Mouse (Mus musculus): Measurements from ENCODE around the gene Mdfic.

Mdfic gene

DNA sequence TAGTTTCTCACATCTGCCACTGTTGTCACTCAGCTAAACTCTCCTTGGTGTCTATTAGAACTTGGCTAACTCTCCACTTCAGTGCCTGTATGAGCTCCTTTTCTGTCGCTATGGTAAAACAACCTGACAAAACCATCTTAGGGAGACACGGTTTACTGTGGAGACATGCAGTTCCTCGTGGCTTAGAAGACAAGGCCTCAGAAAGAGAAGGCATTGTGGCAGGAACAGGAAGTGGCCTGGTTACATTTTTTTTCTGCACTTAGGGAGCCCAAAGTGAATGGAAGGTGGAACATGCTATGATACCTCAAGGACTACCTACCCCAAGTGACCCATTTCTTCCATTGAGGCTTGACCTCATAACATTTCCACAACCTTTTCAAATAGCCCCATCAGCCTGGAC, 18.7 kb downstream of the Mdfic start:
- DNase-seq (ENCODE audit: low spot score in 2 of 2) = no peak

DNA sequence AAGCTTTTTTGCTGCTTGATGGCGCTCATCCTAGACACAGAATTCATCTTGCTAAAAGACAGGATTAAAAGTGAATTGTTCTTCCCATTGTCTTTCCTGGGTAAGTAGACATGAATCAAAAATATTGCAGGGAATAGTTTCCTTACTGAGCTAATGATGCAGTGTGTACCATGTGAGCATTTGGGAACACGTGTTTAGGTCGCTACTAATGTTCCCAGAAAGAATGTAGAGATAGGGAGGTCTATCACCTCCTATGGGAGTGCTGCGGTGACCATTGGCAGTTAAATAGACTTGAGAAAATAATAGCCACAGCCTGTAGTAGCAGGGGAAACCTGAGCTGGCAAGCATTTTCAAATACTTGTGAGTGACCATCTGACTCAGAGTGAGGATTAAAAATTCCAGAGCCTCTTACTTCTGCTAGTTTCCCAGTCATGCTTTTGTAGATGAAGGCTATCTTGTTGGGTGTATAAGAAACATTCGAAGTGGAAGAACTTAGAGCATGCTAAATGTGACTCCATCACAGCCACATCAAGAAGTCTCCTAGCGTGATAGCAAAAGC, 22.2 kb downstream of the Mdfic start:
- no peak for DNase-seq (ENCODE audit: low spot score in 2 of 2)

DNA sequence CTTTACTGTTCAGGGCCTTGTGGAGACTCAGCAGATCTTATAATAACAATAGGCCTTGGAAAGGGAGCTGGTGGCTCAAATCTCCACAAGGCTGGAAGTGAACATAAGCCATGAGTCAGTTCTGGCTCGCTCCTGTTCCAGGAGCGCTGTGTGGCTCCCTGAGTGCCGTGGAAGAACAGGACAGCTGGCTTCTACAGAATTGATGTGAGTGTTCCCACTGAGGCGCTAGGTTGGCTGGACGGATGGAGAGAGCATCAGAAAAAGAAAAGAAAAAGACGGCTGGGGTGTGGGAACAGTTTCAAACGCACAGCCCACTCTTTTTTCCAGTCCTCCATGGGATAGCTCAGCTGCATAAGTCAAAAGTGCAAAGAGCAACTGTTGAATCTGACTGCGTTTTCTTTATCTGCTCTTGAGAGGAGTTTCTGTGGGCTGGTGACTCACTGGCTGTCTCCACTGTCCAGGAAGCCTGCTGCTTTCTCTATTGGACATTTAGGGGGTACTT, 22.9 kb downstream of the Mdfic start:
- no peak for DNase-seq (ENCODE audit: low spot score in 2 of 2)

DNA sequence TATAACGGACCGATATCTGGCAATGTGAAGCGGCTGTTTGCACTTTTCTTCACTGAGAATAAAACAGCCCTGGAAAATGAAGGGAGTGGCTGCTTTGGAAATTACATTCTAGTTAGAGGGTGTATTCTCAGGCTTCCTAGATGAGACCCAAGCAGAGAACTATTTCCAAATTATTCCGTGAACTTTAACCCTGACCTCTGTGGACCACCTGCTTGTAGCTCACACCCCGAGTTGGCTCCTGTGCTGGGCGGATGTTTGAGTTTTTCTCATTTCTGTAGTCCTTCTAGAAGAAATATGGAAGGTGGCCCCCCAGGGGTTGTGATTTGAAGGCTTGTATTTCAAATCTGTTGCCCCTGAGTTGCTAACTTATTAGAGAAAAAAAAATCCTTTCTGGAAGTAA, 23.3 kb downstream of the Mdfic start:
- DNase-seq (ENCODE audit: low spot score in 2 of 2) = no peak

DNA sequence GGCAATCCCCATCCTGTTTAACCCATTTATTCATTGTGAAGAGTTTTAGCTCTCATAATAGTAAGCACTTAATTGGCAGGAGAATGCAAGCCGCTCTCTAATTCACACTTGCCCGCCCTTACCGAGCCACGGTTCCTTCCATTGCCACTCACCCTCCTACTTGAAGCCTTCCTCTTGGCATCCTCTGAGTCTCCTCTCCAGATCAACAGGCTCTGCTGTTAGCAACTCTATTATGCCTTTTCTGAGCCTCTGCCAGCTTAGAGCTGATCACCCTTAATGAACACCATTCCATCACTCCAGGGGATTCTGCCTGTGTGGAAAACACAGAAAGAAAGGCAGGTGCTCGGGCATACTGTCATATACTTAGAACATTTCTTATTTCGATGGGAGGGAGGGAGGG, 24.9 kb downstream of the Mdfic start:
- DNase-seq (ENCODE audit: low spot score in 2 of 2) = no peak

DNA sequence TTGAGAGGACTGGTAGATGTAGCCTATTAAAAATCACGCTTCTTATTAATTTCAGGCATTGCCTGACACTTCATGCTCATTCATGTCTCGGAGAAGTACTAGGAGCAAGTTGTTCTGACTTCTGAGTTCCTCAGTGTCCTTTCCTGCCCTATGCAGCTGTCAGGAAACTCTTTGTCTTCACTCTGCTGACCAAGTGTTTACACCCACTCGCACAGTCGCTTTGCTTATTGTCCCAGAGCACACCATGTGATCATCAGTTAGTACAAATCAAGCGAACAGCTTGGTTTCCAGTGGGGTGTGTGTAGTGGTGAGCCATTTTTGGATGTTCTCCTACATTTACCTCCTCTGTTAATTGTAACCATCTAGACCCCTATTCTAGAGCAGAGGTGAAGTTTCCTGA, 25.4 kb downstream of the Mdfic start:
- no peak for DNase-seq (ENCODE audit: low spot score in 2 of 2)

DNA sequence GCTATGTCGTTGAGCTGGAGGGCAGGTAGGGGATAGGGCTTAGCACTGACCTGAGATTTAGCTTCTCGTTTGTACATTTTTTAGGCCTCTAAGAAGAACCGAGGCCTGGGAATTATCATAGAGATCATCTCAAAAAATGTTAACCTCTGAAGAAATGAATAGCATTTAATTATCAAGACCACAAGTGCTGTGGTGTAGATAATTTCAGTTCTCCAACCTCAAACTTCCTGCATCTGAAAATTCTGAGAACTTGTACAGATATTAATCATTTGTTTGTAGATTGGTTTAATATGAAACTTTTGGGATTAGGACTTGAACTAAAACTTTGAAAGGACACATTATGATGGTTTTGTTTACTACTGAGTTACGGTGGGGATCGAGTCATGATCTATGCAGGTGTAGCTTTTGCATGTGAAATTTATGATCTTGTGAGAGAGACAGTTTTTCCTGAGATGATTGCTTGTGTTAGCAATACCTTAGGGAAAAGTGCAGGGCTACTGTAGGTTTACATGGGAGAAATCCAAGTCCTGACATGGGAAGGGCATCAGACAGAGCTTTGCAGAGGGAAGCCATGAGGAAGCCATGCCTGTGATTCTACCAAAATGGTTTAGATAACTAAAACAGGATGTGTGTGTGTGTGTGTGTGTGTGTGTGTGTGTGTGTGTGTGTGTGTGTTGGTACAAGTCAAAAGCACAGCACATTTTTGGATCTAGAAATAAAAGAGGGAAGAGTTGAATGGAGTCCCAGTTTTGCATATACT, 27.1 kb downstream of the Mdfic start:
- DNase-seq (ENCODE audit: low spot score in 2 of 2) = no peak

DNA sequence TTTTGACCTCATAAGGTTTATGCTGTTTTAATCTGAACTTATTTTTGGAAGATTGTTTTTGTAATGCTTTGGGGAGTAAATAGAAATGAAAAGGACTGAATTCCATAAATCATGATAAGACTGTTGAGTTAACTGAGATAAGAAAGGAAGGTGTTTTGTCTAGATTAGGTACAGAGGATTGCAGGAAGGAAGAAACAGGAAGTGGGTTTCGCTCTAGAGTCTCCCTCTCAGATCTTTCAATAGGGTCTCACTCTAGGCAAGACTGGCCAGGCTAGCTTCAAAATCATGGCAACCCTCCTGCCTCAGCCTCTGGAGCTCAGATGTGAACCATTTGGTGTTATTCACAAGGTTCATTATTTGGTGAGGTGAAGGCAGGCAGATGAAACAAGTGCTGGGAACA, 27.8 kb downstream of the Mdfic start:
- no peak for DNase-seq (ENCODE audit: low spot score in 2 of 2)

DNA sequence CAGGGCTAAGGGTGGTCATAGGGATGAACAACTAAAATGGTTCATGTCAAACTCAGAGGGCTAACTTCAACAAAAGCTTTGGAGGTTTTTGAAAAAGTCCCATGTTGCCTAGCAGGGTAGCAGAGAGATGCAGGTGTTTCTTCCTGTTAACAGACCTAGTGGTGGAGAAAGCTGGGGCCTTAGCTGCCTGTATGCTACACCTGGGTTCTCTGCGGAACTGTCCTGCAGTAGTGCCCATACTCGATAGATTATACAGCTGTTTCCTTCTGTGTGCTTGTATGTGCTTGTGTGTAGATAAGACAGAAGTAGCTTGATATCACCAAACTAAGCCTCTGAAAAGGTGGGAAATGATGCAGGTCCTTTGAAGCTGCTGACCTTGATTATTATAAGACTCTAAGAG, 28.5 kb downstream of the Mdfic start:
- no peak for DNase-seq (ENCODE audit: low spot score in 2 of 2)

DNA sequence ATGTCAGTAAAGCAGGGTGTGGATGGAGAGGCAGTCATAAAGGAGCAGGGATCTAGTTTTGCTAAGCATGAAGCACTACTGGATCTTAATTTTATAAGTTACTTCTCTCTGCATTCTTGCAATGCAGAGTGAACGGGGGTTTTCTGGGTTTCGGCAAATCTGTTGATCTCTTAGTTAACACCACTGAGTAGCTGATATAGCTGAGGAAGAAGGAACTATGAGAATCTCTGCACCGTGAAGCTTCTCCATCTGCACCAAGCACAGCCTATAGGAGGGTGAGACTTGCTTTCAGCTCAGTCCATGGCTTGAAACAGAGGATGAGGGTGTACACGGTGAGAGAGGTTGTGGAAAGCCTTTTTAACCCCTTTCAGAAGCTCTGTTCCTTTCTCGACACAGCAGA, 29.6 kb downstream of the Mdfic start:
- DNase-seq (ENCODE audit: low spot score in 2 of 2) = no peak

DNA sequence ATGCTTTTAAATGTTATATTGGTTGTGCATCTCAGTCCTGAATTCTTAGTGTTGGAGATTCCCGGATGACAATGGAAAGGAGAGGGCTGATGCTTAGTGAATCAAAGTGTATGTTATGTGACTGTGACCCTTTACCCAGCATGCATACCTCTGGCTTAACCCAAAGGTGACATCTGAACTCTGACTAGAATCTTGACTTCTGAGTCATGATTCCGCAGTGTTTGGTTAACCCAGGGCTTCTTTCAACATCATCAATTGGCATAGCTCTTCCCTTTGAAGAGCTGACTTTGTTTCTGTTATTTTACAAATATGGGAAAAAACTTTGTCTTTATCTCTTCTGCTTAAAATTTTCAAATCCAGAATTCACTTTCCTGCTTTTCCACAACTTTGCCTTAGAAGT, 30.9 kb downstream of the Mdfic start:
- no peak for DNase-seq (ENCODE audit: low spot score in 2 of 2)

DNA sequence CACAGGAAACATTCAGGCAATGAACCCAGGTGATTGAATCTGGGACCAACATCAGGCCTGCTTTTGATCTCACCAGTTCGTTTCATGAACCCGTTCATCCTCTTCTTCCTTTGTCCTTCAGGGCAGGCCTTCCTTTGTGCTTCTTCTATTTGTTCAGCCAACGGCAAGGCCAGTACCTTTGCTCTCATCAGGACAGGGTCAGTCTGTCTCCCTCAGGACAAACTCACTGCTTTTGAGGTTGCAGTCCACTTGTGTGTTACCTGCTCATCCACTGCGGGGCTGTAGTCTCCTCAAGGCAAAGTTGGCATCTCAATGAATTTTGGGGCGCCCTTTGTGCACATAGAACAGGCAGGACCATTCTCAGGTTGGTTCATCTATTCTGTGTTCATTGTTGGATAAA, 31.7 kb downstream of the Mdfic start:
- no peak for DNase-seq (ENCODE audit: low spot score in 2 of 2)

DNA sequence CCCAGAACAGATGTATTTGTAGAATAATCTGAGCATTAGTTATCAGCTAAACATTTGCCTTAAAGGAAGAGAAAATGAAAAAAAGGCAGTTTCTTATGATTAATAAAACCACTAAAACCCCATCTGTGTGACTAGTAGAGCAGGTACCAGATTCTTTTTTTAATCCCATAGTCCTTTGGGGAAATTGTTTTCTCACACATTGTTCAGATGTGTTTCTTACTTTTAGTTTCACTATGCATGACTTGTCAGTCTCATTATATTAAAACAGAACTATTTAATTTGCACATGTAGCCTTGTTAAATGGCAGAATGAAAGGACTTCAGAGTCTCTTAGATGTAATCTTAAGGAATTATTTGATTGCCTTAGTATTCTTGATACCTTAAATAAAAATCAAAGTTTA, 32.7 kb downstream of the Mdfic start:
- DNase-seq (ENCODE audit: low spot score in 2 of 2) = no peak

DNA sequence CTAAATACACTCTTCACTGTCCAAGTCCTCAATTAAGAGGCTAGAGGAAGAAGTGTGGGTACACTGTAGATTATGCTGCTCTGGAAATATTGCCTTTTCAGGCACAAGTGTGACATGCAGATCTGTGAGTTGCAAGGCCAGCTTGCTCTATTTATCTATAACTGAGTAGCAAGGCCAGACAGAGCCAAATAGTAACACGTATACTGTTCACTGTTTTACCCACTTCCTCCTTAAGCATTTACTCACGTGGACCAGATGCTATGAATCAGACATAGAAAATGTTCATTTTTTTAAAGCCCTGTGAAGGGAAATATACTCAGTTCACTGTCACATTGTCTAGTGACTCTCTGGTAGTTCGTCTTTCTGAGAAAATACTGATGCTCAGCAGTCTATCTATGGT, 37.9 kb downstream of the Mdfic start:
- no peak for DNase-seq (ENCODE audit: low spot score in 2 of 2)

DNA sequence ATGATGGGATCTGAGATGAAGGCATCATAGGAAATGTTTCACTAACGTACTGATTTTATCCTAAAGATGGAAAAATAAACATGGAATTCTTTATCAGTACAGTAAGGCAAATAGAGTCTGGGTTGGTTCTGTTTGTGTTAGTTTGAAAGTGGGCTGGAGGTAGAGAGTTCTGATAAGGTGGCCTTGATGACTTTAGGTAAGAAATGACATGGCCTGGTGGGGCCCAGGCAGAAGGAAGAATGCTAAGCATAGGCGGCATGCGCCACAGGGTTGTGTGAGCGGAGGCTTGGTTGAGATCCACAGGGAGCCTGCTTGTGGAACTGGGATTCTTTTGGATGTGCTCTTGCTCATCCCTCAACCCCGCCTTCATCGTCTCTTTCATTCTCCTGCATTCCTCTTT, 40.3 kb downstream of the Mdfic start:
- no peak for DNase-seq (ENCODE audit: low spot score in 2 of 2)

DNA sequence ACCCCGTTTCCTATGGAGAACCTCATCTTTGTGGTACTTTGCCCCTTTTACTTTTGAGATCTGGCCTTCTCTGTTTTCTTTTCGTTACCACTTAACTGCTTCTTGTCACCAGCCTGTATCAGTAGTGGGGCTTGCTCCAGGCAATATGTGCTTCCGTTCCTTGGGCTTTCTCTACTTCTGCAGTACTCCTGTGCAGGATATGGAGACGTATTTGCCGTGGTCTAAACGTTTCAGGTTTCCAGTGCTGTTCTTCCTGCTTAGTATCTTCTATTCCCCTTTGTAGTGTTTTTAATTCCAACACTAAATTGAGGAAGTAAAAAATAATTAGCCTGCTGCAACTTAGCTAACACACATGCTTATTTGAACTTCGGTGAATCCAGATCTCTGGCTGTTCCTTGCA, 43.6 kb downstream of the Mdfic start:
- DNase-seq (ENCODE audit: low spot score in 2 of 2) = no peak

DNA sequence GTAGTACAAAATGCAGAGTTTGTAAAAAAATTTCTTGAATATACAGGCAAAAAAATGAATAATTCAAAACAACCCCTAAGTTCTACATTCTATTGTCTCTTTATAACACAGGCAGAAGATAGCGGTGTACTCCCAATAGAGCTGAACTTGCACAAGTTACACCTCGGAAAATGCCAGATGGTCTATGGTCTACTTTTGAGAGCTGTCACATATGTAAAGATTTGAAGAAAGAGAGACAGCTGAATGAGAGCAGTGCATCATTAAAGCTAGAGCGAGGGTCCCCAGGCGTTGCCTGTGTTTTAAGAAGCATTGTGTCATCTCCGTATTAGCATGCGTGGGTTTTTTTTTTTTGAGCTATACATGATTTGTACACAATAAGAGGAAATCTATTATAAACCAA, 47.0 kb downstream of the Mdfic start:
- DNase-seq (ENCODE audit: low spot score in 2 of 2) = no peak

DNA sequence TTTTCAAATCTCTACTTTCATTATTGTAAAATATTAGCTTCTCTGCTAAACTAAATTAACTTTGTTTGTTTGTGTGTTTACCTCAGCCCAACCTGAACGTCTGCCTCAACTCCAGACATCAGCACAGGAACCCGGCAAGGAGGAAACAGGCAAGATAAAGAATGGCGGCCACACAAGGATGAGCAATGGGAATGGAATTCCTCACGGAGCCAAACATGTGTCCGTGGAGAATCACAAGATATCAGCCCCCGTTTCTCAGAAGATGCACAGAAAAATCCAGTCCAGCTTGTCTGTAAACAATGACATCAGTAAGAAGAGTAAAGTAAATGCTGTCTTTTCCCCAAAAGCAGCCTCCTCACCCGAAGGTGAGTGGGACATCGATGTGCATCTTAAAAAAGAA, 49.7 kb downstream of the Mdfic start:
- no peak for DNase-seq (ENCODE audit: low spot score in 2 of 2)

DNA sequence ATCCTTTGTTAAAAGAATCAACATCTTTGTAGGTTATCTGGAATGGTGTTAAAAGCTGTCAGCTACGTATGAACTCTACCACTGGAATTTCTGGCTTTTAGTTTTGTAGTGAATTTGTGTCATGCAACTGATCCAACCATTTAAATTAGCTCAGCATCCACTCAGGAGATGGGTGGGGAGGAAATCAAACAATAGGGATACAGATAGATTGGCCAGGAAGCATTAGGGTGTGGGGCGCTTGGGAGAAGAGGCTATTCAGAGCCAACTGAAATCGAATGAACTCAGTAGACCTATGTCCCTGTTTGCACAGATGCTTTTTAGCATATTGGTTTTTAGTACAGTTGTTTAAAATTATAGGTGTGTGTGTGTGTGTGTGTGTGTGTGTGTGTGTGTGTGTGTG, 56.6 kb downstream of the Mdfic start:
- DNase-seq (ENCODE audit: low spot score in 2 of 2) = no peak

DNA sequence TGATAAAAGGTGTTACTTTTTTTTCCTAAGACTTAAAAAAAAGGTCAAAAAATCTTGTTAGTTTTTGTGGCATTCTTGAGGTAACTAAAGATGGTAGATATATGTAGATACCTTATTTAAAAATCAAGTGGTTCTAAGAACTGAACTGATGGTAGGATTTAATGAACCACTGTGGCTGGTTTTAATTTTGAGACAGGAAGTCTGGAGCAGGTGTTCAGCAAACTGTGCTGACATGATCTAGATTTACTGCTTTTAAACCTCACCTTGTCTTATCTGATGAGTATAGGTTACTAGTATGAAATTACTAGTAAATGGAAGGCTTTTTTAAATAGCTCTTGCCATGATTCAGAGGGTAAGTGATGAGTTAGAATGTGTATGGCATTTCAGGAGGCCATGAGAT, 59.7 kb downstream of the Mdfic start:
- no peak for DNase-seq (ENCODE audit: low spot score in 2 of 2)

DNA sequence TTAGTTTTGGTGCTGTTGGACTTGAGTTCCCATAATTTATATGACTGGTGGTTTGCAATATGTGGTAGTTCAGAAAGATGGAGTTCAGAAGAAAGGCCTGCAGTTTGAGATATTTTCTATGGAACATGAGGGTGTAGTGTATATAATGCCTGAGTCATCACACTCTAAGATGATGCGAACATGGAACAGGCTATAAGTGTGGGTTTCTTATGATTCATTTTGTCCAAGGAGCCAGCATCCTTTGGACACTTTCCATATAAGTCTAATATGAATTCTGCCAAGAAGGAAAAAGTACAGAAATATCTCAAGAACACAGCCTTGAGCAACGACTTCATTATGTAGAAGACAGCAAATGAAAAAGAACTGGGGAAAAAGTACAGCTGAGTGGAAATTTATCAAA, 60.2 kb downstream of the Mdfic start:
- DNase-seq (ENCODE audit: low spot score in 2 of 2) = no peak

DNA sequence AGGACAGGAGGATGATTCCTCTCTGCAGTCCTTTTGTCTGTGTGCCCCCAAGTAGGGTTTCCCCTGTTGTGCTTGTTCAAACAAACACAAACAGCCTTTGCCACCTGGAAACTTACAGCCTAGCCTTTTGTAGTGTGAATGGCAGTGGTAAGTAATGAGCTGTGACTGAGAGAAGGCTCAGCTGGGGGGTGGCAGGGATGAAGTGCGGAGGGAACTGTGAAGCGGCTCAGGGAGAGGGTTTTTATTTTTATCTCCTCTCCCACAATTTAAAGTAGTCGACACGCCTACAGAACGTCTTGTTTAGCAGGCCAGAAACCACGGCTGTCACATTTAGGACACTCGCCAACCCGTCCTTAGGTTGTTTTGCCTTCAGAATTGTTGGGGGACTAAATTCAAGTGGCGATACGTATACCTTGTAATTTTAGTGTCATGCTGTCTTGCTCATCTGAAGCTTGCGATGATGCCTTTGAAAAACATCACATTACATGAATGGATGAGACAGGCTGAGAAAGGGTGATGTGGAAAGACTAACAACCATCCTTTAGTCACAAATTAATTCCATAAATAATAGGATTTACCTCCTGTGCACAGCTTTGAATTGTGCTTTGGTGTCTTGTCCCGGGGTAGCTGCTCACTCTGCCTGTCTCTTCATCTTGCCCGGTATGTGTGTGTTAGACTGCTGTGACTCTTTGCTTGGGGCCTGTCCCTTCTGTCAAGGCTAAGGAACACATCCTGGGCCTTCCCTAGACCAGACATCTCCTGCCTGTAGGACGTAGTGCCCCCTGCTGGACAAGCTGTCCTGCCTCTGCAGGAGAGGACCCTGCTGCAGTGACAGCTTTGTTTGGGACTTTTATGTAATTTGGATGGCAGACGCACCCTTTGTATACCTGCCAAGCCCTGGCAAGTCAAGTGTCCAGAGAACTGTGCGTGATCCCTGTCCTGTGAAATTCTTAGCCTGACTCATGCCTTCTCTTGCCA, 69.4 kb downstream of the Mdfic start:
- peak; percentile 42 to 68 for DNase-seq (ENCODE audit: low spot score in 2 of 2)

Data from spleen, postnatal 14 days (tissue).